Mouse (Mus musculus): Measurements from ENCODE around the gene Nectin3. TPM values are rescaled to one million over a fixed set of nuclear protein-coding genes. Genes with fewer than 3 reads are reported as not detected.
"Not testable (repeated sequence)": the region's sequence is repeated elsewhere in the genome, so short reads cannot be mapped to it uniquely, and the experiment has no call there.

Gene Nectin3
- polyA plus RNA-seq, 1 experiment from 2014 or later, result 28.9 TPM

GRCm38 (mm10) chr16:46407997-46408396 is 90.3 kb downstream of the Nectin3 start:
- no peaks in the 10 kb centered on the region for H3K9me3 ChIP-seq
- 0 out of 2 replicates have a peak, but pooled peaks cover 5% of the 10 kb centered on the region for H3K4me1 ChIP-seq
- H3K36me3 ChIP-seq, result no peaks in the 10 kb centered on the region
- H3K4me2 ChIP-seq (replicated peaks), result no peak overlapping the region
- no peak for ATAC-seq (ENCODE audit: low FRiP score, low read depth)
- no peak overlapping the region for H3K27ac ChIP-seq
- no peak overlapping the region for H3K9ac ChIP-seq
- 91% methylated on average over 15 of the region's 15 CpGs for WGBS
- no peaks in the 10 kb centered on the region for H3K27me3 ChIP-seq
- no peak overlapping the region for H3K4me3 ChIP-seq

GRCm38 (mm10) chr16:46406844-46407639 is 91.3 kb downstream of the Nectin3 start:
- no peak overlapping the region for H3K9ac ChIP-seq
- H3K4me2 ChIP-seq (replicated peaks), result no peak overlapping the region
- H3K4me3 ChIP-seq, result no peak overlapping the region
- no peak overlapping the region for H3K27ac ChIP-seq
- 0 out of 2 replicates have a peak, but pooled peaks cover 5% of the 10 kb centered on the region for H3K4me1 ChIP-seq
- H3K27me3 ChIP-seq, result no peaks in the 10 kb centered on the region
- no peaks in the 10 kb centered on the region for H3K36me3 ChIP-seq
- H3K9me3 ChIP-seq, result no peaks in the 10 kb centered on the region
- WGBS, result 87% methylated on average over 7 of the region's 7 CpGs
- no peak for ATAC-seq (ENCODE audit: low FRiP score, low read depth)

GRCm38 (mm10) chr16:46397945-46398344 is 100.4 kb downstream of the Nectin3 start:
- Histone ChIP-seq H3K4me2 (replicated peaks) (no peak overlapping the region), H3K4me3 (no peak overlapping the region), H3K27ac (no peak overlapping the region), H3K27me3 (no peaks in the 10 kb centered on the region), H3K9ac (no peak overlapping the region), H3K36me3 (peaks cover 5% of the 10 kb centered on the region; the same call in 1 of the 2 replicates), H3K9me3 (no peaks in the 10 kb centered on the region), H3K4me1 (no peaks in the 10 kb centered on the region)
- ATAC-seq (ENCODE audit: low FRiP score, low read depth), result no peak
- WGBS, result 82% methylated on average over 4 of the region's 4 CpGs

GRCm38 (mm10) chr16:46389415-46390033 is 108.8 kb downstream of the Nectin3 start:
- no peaks in the 10 kb centered on the region for H3K9me3 ChIP-seq
- H3K9ac ChIP-seq, result no peak overlapping the region
- H3K4me2 ChIP-seq (replicated peaks), result no peak overlapping the region
- ATAC-seq (ENCODE audit: low FRiP score, low read depth), result no peak
- H3K4me1 ChIP-seq, result peaks cover 13% of the 10 kb centered on the region; the same call in 1 of the 2 replicates
- H3K4me3 ChIP-seq, result no peak overlapping the region
- H3K36me3 ChIP-seq, result 0 out of 2 replicates have a peak, but pooled peaks cover 3% of the 10 kb centered on the region
- H3K27me3 ChIP-seq, result no peaks in the 10 kb centered on the region
- no peak overlapping the region for H3K27ac ChIP-seq
- 78% methylated on average over 6 of the region's 6 CpGs for whole genome bisulfite sequencing

GRCm38 (mm10) chr16:46388527-46389414 is 109.6 kb downstream of the Nectin3 start:
- no peak overlapping the region for H3K27ac ChIP-seq
- H3K27me3 ChIP-seq, result no peaks in the 10 kb centered on the region
- H3K4me2 ChIP-seq (replicated peaks), result no peak overlapping the region
- no peak overlapping the region for H3K4me3 ChIP-seq
- H3K9ac ChIP-seq, result no peak overlapping the region
- peaks cover 13% of the 10 kb centered on the region; the same call in 1 of the 2 replicates for H3K4me1 ChIP-seq
- no peaks in the 10 kb centered on the region for H3K9me3 ChIP-seq
- H3K36me3 ChIP-seq, result no peaks in the 10 kb centered on the region
- 61% methylated on average over 11 of the region's 11 CpGs for WGBS
- ATAC-seq (ENCODE audit: low FRiP score, low read depth), result 0 out of 2 replicates have a peak, but pooled peaks have one; percentile 20

GRCm38 (mm10) chr16:46384279-46384678 is 114.0 kb downstream of the Nectin3 start:
- H3K36me3 ChIP-seq, result no peaks in the 10 kb centered on the region
- no peaks in the 10 kb centered on the region for H3K9me3 ChIP-seq
- H3K27ac ChIP-seq, result no peak overlapping the region
- H3K4me1 ChIP-seq, result peaks cover 8% of the 10 kb centered on the region; the same call in 1 of the 2 replicates
- H3K4me2 ChIP-seq (replicated peaks), result no peak overlapping the region
- no peak overlapping the region for H3K4me3 ChIP-seq
- 85% methylated on average over 5 of the region's 5 CpGs for WGBS
- no peak overlapping the region for H3K9ac ChIP-seq
- no peak for ATAC-seq (ENCODE audit: low FRiP score, low read depth)
- no peaks in the 10 kb centered on the region for H3K27me3 ChIP-seq

- 85% methylated on average over 4 of the region's 4 CpGs for WGBS
- H3K9ac ChIP-seq, result no peak overlapping the region
- ATAC-seq (ENCODE audit: low FRiP score, low read depth), result peak; percentile 48; the same call in 1 of the 2 replicates
- H3K36me3 ChIP-seq, result no peaks in the 10 kb centered on the region
- H3K4me3 ChIP-seq, result no peak overlapping the region
- no peak overlapping the region for H3K4me2 ChIP-seq (replicated peaks)
- no peaks in the 10 kb centered on the region for H3K27me3 ChIP-seq
- no peaks in the 10 kb centered on the region for H3K4me1 ChIP-seq
- H3K9me3 ChIP-seq, result no peaks in the 10 kb centered on the region
- H3K27ac ChIP-seq, result no peak overlapping the region
Measured at GRCm38 (mm10) chr16:46383344-46383743, 115.0 kb downstream of the Nectin3 start.

GRCm38 (mm10) chr16:46376575-46376974 is 121.8 kb downstream of the Nectin3 start:
- no peak for ATAC-seq (ENCODE audit: low FRiP score, low read depth)
- H3K4me3 ChIP-seq, result no peak overlapping the region
- 49% methylated on average over 3 of the region's 3 CpGs for WGBS
- H3K36me3 ChIP-seq, result no peaks in the 10 kb centered on the region
- no peak overlapping the region for H3K4me2 ChIP-seq (replicated peaks)
- H3K27me3 ChIP-seq, result no peaks in the 10 kb centered on the region
- H3K9ac ChIP-seq, result no peak overlapping the region
- no peak overlapping the region for H3K27ac ChIP-seq
- no peaks in the 10 kb centered on the region for H3K9me3 ChIP-seq
- H3K4me1 ChIP-seq, result no peaks in the 10 kb centered on the region

GRCm38 (mm10) chr16:46362022-46362421 is 136.3 kb downstream of the Nectin3 start:
- Histone ChIP-seq H3K4me3 (no peak overlapping the region), H3K9me3 (no peaks in the 10 kb centered on the region), H3K27ac (no peak overlapping the region; the same call in 1 of the 2 replicates), H3K27me3 (no peaks in the 10 kb centered on the region), H3K4me1 (peaks cover 14% of the 10 kb centered on the region), H3K9ac (no peak overlapping the region), H3K4me2 (replicated peaks) (peak overlapping the region; percentile 31), H3K36me3 (no peaks in the 10 kb centered on the region)
- no peak for ATAC-seq (ENCODE audit: low FRiP score, low read depth)
- 54% methylated on average over 6 of the region's 6 CpGs for WGBS

- ATAC-seq (ENCODE audit: low FRiP score, low read depth); H3K4me2 ChIP-seq (replicated peaks); H3K9me3 ChIP-seq; H3K27me3 ChIP-seq; H3K4me3 ChIP-seq; H3K36me3 ChIP-seq; H3K27ac ChIP-seq; H3K9ac ChIP-seq: not testable (repeated sequence)
- 65% methylated on average over 2 of the region's 2 CpGs for WGBS
- peaks cover 14% of the 10 kb centered on the region for H3K4me1 ChIP-seq
Measured at GRCm38 (mm10) chr16:46357658-46358057, 140.7 kb downstream of the Nectin3 start.

GRCm38 (mm10) chr16:46356663-46357062 is 141.7 kb downstream of the Nectin3 start:
- H3K36me3 ChIP-seq, result no peaks in the 10 kb centered on the region
- peaks cover 6% of the 10 kb centered on the region for H3K4me1 ChIP-seq
- H3K9me3 ChIP-seq, result no peaks in the 10 kb centered on the region
- no peak overlapping the region for H3K9ac ChIP-seq
- H3K27ac ChIP-seq, result no peak overlapping the region
- 72% methylated on average over 3 of the region's 3 CpGs for WGBS
- H3K4me2 ChIP-seq (replicated peaks), result no peak overlapping the region
- no peak overlapping the region for H3K4me3 ChIP-seq
- no peak for ATAC-seq (ENCODE audit: low FRiP score, low read depth)
- H3K27me3 ChIP-seq, result no peaks in the 10 kb centered on the region
